Mouse (Mus musculus) right cerebral cortex, postnatal 14 days (tissue): ENCODE measurements around the gene Rflnb.
A peak's percentile ranks its signal among the peaks of the same experiment; 100 is the strongest.

Experiments used
- DNase-seq: peaks from one replicate; pipeline ENCODE4 v3.0.0; 2022

The Rflnb gene

DNA sequence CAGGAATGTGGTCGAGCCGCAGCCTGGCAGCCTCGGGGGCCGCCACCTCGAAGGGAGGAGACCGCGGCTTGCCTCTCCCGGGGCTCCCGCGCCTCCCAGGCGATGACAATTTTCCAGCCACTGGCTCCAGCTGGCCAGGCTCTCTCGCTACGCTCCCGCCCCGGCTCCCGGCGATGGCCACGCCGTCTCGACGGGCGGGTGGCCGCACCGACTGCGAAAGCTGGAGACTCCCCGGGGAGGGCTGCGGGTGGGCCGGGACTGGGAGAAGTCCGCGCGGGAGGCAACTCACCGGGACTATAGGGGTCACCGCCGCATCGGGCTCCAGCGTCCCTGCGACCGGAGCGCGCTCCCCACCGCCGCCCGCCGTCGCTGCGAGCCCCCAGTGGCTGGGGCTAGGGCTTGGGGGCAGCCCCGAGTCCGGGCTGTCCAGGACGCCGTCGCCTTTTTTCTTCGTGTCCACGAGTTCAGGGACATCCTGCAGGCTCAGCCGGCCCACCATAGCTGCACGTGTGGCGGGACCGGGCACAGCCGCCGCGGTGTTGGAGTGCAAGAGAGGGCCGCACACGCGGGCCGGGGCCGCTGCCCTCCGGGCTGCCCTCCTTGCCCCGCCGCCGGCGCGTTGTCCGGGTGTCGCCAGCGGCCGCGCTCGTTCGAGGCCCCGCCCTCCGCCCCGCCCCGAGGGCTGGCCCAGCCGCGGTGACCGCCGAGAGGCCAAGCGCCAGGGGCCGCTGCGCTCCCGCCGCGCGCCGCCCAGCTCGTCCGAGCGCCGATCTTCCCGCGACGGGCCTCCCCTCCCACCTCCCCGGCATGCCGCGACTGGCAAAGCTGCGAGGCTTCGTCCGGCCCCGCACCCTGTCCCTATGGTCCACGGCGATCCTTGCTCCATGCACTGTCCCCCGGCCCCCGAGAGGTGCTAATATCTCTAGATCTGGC lies at the start of gene Rflnb:
Gene Rflnb, minus strand, starts transcription at position 644 of the 933 bp plus-strand sequence.
- peak; percentile 71 for DNase-seq

DNA sequence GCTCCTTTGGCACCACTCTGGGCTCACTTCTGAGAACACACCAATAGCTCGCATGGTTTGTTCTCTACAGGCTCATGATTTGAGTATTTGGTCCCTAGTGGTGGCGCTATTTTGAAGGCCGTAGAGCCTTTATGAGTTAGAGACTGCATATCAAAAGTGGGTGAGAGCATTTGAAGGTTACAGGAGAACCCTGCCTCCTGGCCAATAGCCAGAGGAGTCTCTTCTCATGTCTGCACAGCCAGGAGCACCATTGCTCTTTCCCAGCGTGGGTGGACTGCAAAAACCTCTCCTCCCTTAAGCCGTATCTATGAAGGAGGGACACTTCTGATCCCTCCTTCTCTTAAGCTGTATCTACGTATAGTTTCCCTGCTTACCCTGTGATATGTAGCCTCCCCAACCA lies 49.8 kb upstream of the Rflnb start:
- no peak for DNase-seq

DNA sequence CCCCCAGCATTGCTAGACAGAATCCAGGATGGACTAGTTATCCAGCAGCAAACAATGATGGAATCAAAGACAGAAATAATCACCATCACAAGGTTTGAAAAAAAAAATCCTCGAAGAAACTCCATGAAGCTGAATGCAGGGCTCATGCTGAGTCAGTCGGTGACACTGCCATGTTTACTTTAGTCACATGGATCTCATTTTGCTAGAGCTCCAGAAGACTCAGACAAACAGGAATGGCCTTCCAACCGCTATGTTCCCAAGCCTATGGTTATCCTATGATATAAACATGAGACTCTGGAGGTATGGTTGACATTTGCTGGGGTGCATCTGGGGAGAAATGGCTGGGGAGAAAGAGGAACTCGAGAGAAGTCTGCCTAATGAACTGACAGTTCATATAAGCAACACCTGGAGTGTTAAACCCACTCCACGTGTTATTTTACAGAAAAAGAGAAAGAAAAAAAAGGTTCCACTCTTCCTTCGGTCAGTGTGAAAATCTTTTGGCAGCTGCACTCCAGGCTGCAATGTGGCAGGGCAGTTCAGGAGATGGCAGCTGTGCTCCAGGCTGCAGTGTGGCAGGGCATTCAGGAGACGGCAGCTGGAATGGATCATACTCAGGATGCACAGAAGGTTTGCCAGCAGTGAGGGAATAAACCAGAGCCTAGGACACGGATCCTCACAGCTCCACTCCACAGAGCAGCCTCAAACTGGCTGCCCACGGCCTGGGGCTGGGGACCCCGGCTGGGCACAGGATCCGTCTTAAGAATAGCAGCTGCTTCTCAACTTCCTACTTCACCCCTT lies 46.9 kb upstream of the Rflnb start:
- no peak for DNase-seq

DNA sequence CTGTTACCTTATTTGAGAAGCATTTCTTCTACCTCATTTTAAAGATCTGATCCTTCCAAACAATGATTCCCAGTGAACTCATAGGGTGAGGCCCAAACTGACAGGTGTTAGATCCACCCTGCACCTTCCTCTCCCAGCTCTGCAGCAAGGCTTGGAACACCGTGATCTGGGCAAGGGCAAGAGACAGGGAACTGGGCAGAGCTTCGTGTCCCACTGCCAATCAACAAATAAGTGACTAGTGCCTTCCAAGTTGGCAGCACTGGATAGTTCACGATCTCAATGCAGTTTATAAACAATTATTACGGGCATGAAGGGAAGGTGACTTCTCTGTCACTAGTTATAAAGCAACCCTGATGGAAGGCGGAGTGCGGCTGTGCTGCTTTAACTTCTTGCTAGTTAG lies 42.2 kb upstream of the Rflnb start:
- DNase-seq, result no peak

DNA sequence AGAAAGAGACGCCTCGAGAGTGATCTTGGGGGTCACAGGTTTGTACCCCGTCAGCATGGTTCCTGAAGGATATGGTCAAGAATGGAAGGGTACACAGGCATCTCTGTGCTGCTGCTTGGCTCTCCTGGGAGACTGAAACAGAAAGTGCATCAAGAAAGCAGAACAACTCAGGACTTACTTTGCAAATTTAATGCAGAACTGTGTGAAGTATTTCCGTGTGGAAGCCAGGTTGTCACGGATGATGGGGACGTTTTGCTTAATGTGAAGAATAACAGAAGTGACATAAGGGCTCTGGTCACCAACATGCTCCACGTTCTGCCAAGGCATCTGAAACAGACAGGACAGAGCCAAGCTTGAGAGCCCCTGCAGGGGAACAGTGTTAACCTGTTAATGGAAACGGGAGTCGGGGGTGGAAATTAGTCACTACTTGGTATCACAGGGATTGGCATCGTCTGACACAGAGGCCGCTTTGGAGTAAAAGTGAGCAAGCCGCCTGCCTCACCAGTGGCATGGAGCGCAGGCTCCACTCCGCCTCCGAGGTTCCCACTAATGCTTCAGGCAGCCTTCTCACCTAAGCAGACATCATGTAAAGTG lies 39.1 kb upstream of the Rflnb start:
- no peak for DNase-seq

DNA sequence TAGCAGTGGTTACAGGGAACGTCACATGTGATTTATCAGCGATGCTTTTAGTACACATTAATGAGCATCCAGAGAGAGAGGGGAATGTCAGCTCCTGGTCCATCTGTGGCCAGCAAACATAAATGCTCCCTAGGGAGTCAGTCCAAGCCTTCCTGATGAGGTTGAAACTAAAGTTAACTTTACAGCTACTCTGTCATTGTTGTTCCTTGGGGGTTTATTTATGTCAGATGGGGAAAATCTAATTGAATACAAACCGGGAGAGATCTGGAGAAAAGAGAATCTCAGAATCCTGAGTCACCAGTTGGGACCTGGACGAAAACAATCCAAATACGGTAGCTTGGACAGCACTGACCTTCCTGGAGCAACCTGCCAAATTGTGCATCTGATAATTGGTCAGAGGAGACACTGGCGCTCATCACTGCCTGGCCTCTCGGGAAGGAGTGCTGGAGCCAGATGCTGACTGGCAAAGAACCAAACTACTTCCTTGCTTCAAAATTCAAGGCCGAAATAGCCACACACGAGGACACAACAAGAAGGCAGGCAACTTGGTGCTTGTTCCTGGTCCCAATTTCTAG lies 38.0 kb upstream of the Rflnb start:
- DNase-seq, result no peak

DNA sequence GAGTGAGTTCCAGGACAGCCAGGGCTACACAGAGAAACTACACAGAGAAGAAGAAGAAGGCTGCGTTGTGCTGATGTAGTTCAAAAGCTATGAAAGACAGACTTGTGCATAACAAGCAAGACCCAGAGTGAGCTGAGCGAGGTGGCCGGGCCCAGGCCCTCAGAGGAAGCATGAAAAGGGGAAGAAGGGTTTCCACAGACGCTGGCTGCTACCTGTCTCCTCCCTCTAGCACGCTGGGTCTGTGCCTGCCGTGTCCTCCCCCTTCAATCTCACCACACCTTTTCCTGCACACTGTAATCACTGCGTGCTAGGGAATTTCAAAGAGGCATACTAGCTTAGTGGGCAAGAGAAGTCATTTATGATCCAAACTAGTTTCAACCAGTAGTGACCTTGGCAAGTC lies 36.8 kb upstream of the Rflnb start:
- DNase-seq, result no peak

DNA sequence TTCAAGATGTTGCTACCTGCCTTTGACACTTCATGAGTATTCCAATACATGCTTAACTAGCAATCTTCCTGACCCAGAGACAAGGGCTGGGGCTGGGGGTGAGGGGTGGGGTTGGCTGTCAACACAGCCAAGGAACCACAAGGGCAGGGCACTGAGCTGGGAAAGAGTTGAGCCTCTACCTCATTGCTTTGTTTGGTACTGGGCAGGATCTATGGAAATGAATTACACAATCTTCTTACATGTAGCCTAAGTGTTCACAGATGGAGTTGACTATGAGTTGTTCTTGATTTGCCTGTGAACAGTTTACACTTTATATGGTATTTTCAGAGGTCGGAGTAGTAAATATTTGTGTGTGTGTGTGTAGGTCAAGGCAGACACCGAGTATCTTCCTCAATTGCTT lies 33.3 kb upstream of the Rflnb start:
- no peak for DNase-seq

DNA sequence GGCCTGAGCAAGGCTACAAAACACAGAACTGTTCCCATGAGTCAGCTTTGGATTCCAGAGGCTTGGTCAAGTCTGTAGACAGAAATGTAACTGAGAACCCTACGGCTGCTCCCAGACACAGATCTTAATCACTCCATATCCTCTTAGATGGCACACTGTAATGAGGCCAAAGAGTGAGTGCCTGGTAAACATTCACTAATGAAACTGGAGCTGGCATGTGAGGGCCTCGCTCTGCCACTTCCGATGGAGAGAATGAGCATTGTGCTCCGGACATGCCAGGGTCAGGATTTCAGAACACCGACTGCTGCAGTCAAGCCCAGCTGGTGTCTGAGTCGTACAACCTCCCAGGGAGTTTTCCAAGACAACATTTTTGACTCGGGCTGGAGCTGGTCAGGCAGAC lies 32.4 kb upstream of the Rflnb start:
- no peak for DNase-seq

DNA sequence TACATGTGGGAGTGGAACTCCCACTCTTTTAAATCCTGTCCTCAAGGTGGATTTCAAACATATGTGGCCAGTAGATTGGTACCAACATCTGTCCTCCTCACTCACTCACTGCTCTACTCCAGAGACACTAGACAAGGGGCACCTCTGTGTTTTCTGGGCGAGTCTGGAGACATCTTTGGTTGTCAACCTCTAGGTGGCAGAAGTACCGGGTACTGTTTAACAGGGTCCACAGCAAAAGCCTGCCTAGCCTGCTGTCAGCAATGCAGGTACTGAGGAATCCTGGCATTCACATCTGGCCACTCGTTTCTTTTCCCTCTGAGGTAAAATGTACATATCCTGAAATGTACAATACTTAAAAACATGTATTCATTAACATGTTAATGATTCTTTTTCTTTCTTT lies 28.9 kb upstream of the Rflnb start:
- no peak for DNase-seq

DNA sequence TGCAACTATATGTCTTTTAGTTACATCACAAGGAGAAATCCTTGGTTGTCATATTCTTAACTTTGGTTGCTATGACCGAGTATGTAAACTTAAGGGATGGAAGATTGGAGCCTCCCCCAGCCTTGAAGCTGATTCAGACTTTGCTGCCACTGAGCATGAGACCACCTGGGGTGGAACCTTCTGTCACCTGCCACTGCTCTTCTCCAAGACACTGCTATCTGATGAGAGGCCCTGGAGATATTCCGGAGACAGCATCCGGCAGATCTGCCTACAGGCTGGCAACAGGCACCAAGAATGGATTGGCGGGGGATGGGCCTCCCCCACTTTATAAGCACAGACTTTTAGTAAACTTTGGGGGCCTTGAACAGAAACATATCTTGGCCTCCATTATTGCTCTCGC lies 24.9 kb upstream of the Rflnb start:
- no peak for DNase-seq

DNA sequence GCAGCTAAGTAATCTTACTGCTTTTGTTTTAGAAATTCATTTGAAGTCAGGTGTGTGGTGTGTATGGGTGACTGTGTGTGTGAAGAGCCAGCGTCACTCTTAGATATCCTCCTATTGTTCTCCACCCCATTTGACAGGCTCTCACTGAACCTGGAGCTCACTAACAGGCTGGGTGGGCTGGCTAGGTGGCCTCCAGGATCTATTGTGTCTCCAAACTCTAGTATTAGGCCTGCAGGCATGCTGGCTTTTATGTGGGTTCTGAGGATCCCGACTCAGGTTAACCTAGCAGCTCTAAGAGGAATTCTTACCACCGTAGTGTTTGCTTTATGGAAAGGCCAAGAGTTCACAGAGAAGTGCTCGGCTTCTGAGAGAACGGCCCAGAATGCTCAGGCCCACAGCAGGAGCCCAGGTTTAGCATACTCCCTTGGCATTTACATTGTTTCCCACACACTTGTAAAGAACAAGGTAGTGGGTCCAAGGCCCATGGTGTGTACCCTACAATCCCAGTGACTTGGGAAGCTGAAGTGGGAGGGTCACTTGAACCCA lies 23.5 kb upstream of the Rflnb start:
- no peak for DNase-seq

DNA sequence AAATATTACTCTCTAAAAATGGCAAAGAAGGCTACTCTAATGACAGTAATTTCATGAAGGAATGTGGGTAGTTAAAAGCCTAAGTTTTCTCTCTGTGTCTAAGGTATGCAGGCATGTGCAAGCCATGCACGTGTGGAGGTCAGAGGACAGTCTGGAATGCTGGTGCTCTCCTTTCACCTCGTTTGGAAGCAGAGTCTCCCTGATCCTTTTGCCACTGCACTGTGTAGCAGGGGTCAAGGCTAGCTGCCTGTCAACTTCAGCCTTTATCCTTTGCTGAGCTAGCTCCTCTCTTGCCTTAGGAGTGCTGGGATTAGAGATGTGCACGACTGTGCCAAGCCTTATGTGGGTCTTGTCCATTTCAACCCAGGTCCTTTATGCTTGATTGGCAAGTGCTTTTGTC lies 22.9 kb upstream of the Rflnb start:
- DNase-seq, result no peak

DNA sequence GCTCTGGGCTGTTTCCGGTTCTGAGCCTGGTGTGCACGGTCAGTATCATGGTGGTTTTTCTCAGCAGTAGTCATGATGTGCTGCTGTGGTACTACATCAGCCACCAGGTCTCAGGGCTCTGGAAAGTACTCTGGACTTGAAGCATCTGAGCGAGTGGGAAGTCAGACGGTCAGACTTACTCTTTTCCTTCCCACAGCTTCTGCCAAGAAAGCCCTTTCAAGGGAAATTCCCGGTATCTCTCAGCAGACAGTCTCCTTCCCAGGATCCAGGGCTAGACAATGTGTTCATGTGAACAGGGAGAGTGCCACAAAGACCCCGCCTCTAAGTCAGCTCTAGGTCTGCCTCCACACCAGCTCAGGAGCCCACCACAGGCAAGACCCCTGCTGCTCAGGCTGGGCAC lies 17.8 kb upstream of the Rflnb start:
- no peak for DNase-seq

DNA sequence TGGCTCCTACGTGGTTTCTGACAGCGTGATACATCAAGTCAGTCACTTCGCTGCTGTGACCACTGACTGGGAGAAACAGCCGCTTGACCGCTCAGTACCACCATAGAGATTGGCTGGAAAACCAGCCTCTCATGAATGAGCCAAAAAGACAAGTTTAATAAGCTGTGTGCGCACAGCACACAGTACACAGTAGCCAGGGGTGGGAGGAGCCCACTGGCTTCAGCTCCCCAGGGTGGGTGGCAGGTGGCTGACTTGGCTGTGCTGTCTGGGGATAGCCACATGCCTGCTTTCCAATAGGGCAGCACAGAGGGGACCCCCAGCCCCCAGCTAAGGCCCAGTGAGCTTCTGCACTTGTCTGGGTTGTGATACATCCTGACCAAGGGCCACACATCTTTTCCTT lies 16.9 kb upstream of the Rflnb start:
- no peak for DNase-seq

DNA sequence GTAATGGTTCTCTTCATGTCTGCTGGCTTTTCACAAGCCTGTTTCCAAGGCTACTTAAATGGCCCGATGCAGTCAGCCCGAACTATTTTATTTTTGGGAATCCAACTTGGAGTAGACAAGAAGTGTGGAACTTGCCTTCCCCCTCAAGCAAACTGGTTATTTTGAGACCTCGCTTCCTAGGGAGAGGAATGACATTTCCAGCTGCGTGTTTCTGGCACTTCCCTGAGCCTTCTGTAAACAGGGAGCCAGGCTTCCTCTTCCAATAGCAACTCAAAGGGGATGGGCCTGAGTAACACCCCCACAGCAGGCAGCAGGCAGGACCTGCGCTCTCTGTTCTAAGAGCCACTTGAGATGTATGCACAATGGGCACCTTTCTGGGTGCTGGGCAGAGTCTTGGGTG lies 15.3 kb upstream of the Rflnb start:
- peak; percentile 33 for DNase-seq

DNA sequence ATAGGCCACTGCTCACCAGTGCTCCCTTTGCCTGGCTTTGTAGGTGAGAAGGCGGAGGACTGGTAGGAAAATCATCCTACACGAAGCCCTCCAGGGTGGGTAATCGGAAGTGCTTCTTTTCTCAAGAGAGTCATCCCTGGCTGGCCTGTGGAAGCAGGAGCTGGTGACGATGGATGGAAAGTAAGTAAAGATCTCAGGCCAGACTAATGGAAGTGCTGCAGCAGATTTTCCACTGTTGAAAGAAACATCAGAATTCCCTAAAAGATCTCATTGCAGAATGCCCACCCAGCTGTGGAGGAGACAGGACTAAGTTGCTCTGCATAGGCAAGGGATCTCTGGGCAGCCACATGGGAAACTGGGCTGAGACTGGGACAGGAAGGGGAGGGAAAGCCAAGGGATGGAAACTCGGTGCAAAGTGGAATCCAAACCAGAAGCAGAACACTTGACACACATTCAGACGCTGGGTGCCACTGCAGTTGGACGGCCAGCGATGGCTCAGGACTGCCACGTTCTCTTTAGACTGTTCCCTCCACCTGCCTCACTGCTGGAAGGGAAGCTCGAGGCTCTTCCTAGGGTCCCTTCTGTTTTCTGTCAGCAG lies 14.6 kb upstream of the Rflnb start:
- DNase-seq, result no peak

DNA sequence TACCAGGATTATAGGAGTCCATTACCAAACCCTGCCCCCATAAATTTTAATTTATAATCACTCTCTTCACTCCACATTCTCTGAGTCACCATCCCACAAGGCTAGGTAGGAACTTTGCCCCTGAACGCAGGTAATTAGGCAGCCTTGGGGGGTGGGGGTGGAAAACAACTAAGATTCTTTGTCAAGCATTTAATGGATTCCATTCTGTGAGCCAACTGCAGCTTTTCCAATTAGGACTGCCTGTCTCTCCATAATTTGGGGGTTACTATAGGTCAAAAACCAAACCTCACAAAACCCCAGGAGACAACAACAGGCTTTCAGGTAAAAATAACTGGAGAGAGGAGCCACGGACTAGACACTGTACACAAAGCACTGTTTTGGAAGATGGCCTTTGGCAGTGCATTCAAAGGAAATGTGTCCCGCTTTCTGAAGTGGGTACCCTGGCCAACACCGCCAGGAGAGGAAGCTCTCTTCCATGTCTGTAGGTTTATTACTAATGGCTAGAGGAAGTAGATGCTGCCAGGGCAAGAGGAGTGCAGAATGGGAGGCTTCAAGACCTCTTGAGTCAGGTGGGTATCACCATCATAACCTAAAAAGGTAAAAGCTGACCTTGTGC lies 13.3 kb upstream of the Rflnb start:
- DNase-seq, result no peak

DNA sequence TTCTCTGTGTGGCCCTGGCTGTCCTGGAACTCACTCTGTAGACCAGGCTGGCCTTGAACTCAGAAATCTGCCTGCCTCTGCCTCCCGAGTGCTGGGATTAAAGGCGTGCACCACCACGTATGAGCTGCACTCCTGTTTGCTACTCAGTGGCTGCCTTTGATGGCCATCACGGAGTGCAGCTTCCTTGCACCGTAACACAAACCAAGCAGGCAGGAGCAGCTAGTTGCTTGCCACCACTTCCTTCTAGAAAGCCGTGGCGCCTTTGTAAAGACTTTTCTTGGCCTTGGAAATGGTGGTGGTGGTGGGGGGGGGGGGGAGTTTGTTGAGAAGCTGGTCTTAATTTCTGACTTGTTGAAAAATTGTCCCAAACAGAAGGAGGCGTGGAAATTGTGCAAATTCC lies 12.5 kb upstream of the Rflnb start:
- DNase-seq, result no peak

DNA sequence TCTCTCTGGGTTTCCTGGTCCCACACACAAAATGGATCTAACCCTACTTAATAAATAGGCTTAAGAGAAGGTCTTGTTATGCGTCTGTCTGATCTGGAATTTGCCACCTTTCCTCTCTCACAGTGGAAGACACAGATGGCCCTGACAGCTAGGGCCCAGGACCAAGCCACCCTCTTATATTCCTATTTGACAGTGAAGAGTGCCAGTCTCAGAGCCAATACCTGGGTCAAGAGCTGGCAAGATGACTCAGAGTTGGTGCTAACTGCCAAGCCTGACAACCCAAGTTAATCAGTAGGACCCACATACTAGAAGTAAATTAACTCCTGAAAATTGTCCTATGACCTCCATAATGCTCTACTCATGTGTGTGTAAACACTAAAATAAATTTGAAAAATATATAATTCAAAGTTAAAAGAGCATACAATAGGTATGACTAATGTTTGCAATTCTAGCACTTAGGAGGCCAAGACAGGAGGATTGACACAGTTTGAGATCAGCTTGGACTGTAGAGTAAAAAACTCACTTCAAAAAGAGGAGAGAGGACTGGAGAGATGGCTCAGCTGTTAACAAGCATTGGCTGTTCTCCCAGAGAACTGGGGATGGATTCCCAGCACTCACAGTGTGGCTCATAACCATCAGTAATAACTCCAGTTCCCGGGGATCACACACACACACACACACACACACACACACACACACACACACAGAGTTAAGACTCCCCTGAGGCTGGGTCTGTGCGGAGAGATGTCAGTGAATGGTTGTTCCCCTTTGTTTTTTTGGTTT lies 11.9 kb upstream of the Rflnb start:
- DNase-seq, result no peak

DNA sequence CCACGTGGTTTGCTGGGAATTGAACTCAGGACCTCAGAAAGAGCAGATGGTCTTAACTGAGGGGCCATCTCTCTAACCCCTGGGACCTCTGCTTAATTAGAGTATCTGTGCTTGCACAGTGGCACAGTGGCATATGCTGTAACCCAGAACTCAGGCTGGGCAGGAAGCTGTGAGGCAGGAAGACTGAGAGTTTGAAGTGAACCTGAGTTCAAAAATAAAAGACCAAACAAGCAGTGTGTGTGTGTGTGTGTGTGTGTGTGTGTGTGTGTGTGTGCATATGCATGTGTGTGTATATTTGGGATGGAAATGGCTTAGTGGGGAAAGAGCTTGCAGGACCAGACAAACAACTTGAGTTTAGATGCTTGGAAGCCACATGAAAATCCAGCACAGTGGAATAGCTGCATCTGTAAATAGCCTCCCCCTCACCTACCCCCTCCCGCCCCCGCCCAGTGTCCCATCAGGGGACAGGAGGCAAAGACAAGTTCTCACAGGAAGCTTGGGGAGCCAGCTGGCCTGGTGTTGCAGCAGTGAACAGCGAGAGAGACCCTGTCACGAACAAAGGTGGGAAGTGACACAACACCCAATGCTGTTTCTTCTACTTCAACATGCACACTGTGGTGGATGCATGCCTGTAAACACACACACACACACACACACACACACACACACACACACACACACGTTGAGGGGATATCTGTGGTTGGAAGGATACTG lies 10.2 kb upstream of the Rflnb start:
- DNase-seq, result no peak
